Mouse (Mus musculus) erythroblast, embryonic 14.5 days (primary cell): Measurements from ENCODE around the gene Gm26566.

Experiments used
- GATA1 ChIP-seq: IDR thresholded peaks from 2 replicates; pipeline ENCODE4 v1.6.1; 2012; ENCODE audit warnings: low read length, inconsistent platforms, mixed read lengths
- TAL1 ChIP-seq: IDR thresholded peaks from 3 replicates; pipeline ENCODE4 v1.6.1; 2012; ENCODE audit warnings: low read length, inconsistent platforms, mixed read lengths

- TF ChIP-seq TAL1 (no peak), GATA1 (no peak)
Observed at GRCm38 (mm10) chr4:88699301-88699700, 22.3 kb upstream of the Gm26566 start.
